Mouse (Mus musculus): ENCODE measurements at regions not wholly inside any gene's neighbourhood (a gene's known extent, or its start where the extent isn't known, plus 50 kb on each side); places are given as distances from the start of the nearest gene placed in this dataset.

- TF ChIP-seq CTCF (IDR thresholded peaks at IDR 0.05) (no peak), EP300 (IDR thresholded peaks at IDR 0.05) (no peak)
Measured at GRCm38 (mm10) chr6:107749111-107749736, 219.7 kb downstream of the Lrrn1 start.
